Mouse (Mus musculus): ENCODE measurements around the gene Tmem189.

GRCm38 (mm10) chr2:167658712-167659111 is 30.9 kb downstream of the Tmem189 start:
- TF ChIP-seq CTCF (IDR thresholded peaks at IDR 0.05; ENCODE audit: borderline replicate concordance, insufficient read depth, low read depth, low read length) (no peak), POLR2A (IDR thresholded peaks at IDR 0.05; ENCODE audit: borderline replicate concordance, insufficient read depth, low read length) (no peak)

All from cerebellum, adult 2 months (tissue).